Comparison of ENCODE assay signal across 17 mouse cellular contexts in genomic region chr7:98968741-98969395, GRCm38 (mm10).
DNase-seq lines count a peak whose midpoint lies in the region; ATAC-seq and TF ChIP-seq lines count a peak whose summit lies in the region.
"Had no signal": no experiment of that assay in that cellular context is flagged by ENCODE, and none has a peak within 500 bp of the region (broad histone marks: within the 10 kb centered on the region; RNA-seq: fewer than 3 reads in every experiment).

No protein-coding gene starts in this region.

- H3K4me3 ChIP-seq in embryonic facial prominence, embryonic 12.5 days: no peak overlapping the region
- no peak overlapping the region for H3K4me3 ChIP-seq in embryonic facial prominence, embryonic 10.5 days
- H3K4me3 ChIP-seq in ES-Bruce4 (ENCODE audit: low read depth, low read length): no peak overlapping the region
- H3K4me3 ChIP-seq in embryonic fibroblast, embryonic 13.5 days (ENCODE audit: insufficient read depth, low read length): no peak overlapping the region
- no peak overlapping the region for H3K4me3 ChIP-seq in thymus, adult 2 months (ENCODE audit: control insufficient read depth, insufficient read depth, low read length)
- no peak overlapping the region for H3K4me3 ChIP-seq in liver, embryonic 12.5 days
- no peak overlapping the region for H3K4me3 ChIP-seq in forebrain, embryonic 13.5 days
- H3K4me3 ChIP-seq: liver, embryonic 15.5 days; megakaryocyte, embryonic 14.5 days; neural tube, embryonic 12.5 days had no signal

- DNase-seq in embryonic facial prominence, embryonic 10.5 days (ENCODE audit: low spot score): no peak
- peak; percentile 66 for DNase-seq in cerebellum, adult 11-12 months
- DNase-seq in thymus, adult 2 months: no peak
- DNase-seq: B cell, adult 2 months; heart, adult 18-20 months; lung, postnatal 14 days; spleen, adult 18-20 months; thymus, postnatal 14 days had no signal

- 0 out of 2 replicates have a peak, but pooled peaks cover 3% of the 10 kb centered on the region for H3K9me3 ChIP-seq in embryonic facial prominence, embryonic 12.5 days
- no peaks in the 10 kb centered on the region for H3K9me3 ChIP-seq in embryonic facial prominence, embryonic 10.5 days
- no peaks in the 10 kb centered on the region for H3K9me3 ChIP-seq in ES-Bruce4 (replicated peaks; ENCODE audit: control insufficient read depth, insufficient read depth, low read length, poor library complexity, severe bottlenecking)
- H3K9me3 ChIP-seq in liver, embryonic 12.5 days (replicated peaks): no peaks in the 10 kb centered on the region
- peaks cover 6% of the 10 kb centered on the region; the same call in 1 of the 2 replicates for H3K9me3 ChIP-seq in forebrain, embryonic 13.5 days (replicated peaks)
- H3K9me3 ChIP-seq: heart, embryonic 15.5 days; liver, embryonic 15.5 days; neural tube, embryonic 12.5 days had no signal

- peaks cover 22% of the 10 kb centered on the region for H3K4me1 ChIP-seq in embryonic facial prominence, embryonic 12.5 days
- peaks cover 31% of the 10 kb centered on the region for H3K4me1 ChIP-seq in embryonic facial prominence, embryonic 10.5 days
- no peaks in the 10 kb centered on the region for H3K4me1 ChIP-seq in ES-Bruce4 (ENCODE audit: control insufficient read depth, insufficient read depth, low read length)
- peaks cover 18% of the 10 kb centered on the region for H3K4me1 ChIP-seq in embryonic fibroblast, embryonic 13.5 days (ENCODE audit: control insufficient read depth, insufficient read depth, low read length)
- peaks cover 2% of the 10 kb centered on the region; the same call in 1 of the 2 replicates for H3K4me1 ChIP-seq in thymus, adult 2 months (replicated peaks; ENCODE audit: control insufficient read depth, insufficient read depth, low read length)
- no peaks in the 10 kb centered on the region for H3K4me1 ChIP-seq in liver, embryonic 12.5 days
- peaks cover 9% of the 10 kb centered on the region for H3K4me1 ChIP-seq in forebrain, embryonic 13.5 days
- H3K4me1 ChIP-seq: liver, embryonic 15.5 days had no signal

- no peak overlapping the region for H3K9ac ChIP-seq in embryonic facial prominence, embryonic 12.5 days
- H3K9ac ChIP-seq in ES-Bruce4 (ENCODE audit: low read depth, poor library complexity, severe bottlenecking): no peak overlapping the region
- H3K9ac ChIP-seq in liver, embryonic 12.5 days: no peak overlapping the region
- no peak overlapping the region for H3K9ac ChIP-seq in forebrain, embryonic 13.5 days
- H3K9ac ChIP-seq: liver, embryonic 15.5 days had no signal

- TF ChIP-seq CTCF in ES-Bruce4 (IDR thresholded peaks at IDR 0.05; ENCODE audit: low read depth, low read length): no peak
- TF ChIP-seq CTCF in embryonic fibroblast, embryonic 13.5 days (IDR thresholded peaks at IDR 0.05; ENCODE audit: borderline replicate concordance, insufficient read depth, low read length): no peak
- no peak for TF ChIP-seq CTCF in thymus, adult 2 months (IDR thresholded peaks at IDR 0.05; ENCODE audit: borderline replicate concordance, control insufficient read depth, extremely low read depth, insufficient read depth, low read length, poor library complexity)

- WGBS in embryonic facial prominence, embryonic 12.5 days: 71% methylated on average over 8 of the region's 8 CpGs
- 72% methylated on average over 8 of the region's 8 CpGs for WGBS in embryonic facial prominence, embryonic 10.5 days
- 95% methylated on average over 8 of the region's 8 CpGs for WGBS in thymus, adult 2 months
- WGBS in liver, embryonic 12.5 days (ENCODE audit: insufficient replicate concordance): 83% methylated on average over 8 of the region's 8 CpGs
- 57% methylated on average over 8 of the region's 8 CpGs for WGBS in forebrain, embryonic 13.5 days

- no peak for TF ChIP-seq POLR2A in ES-Bruce4 (IDR thresholded peaks at IDR 0.05; ENCODE audit: insufficient read depth, low read length)
- no peak for TF ChIP-seq POLR2A in embryonic fibroblast, embryonic 13.5 days (IDR thresholded peaks at IDR 0.05; ENCODE audit: low read depth, low read length)
- no peak for TF ChIP-seq POLR2A in thymus, adult 2 months (IDR thresholded peaks at IDR 0.05; ENCODE audit: control insufficient read depth, extremely low read depth, insufficient read depth, low read length, poor library complexity)

- H3K27me3 ChIP-seq in embryonic facial prominence, embryonic 12.5 days: no peaks in the 10 kb centered on the region; the same call in 1 of the 2 replicates
- peaks cover 17% of the 10 kb centered on the region for H3K27me3 ChIP-seq in embryonic facial prominence, embryonic 10.5 days (replicated peaks; ENCODE audit: low read depth, poor library complexity, severe bottlenecking)
- H3K27me3 ChIP-seq in ES-Bruce4 (ENCODE audit: control insufficient read depth, insufficient read depth, low read length, poor library complexity, severe bottlenecking): no peaks in the 10 kb centered on the region
- no peaks in the 10 kb centered on the region for H3K27me3 ChIP-seq in thymus, adult 2 months (ENCODE audit: control insufficient read depth, insufficient read depth, low read length)
- no peaks in the 10 kb centered on the region for H3K27me3 ChIP-seq in liver, embryonic 12.5 days (replicated peaks)
- no peaks in the 10 kb centered on the region for H3K27me3 ChIP-seq in forebrain, embryonic 13.5 days
- H3K27me3 ChIP-seq: heart, embryonic 15.5 days; liver, embryonic 15.5 days; megakaryocyte, embryonic 14.5 days; neural tube, embryonic 12.5 days had no signal

- no peak for ATAC-seq in embryonic facial prominence, embryonic 12.5 days (ENCODE audit: insufficient number of reproducible peaks, insufficient read depth, low FRiP score, low TSS enrichment)
- ATAC-seq in liver, embryonic 12.5 days: no peak
- ATAC-seq in forebrain, embryonic 13.5 days: no peak

- no peak for TF ChIP-seq EP300 in ES-Bruce4 (IDR thresholded peaks at IDR 0.05; ENCODE audit: insufficient read depth, low read depth, low read length)

- H3K27ac ChIP-seq in embryonic facial prominence, embryonic 12.5 days: 0 out of 2 replicates have a peak overlapping the region, but pooled peaks have one; percentile 9
- no peak overlapping the region for H3K27ac ChIP-seq in embryonic facial prominence, embryonic 10.5 days (replicated peaks)
- peak overlapping the region; percentile 52; the same call in 1 of the 2 replicates for H3K27ac ChIP-seq in ES-Bruce4 (ENCODE audit: insufficient read depth, low read length)
- H3K27ac ChIP-seq in embryonic fibroblast, embryonic 13.5 days (ENCODE audit: insufficient read depth, low read length): peak overlapping the region; percentile 37; the same call in 1 of the 2 replicates
- no peak overlapping the region for H3K27ac ChIP-seq in thymus, adult 2 months (ENCODE audit: control insufficient read depth, insufficient read depth, low read length)
- no peak overlapping the region for H3K27ac ChIP-seq in liver, embryonic 12.5 days
- H3K27ac ChIP-seq in forebrain, embryonic 13.5 days: no peak overlapping the region
- H3K27ac ChIP-seq: heart, embryonic 15.5 days; liver, embryonic 15.5 days; neural tube, embryonic 12.5 days had no signal

- no peak overlapping the region for H3K4me2 ChIP-seq in embryonic facial prominence, embryonic 12.5 days (replicated peaks)
- no peak overlapping the region for H3K4me2 ChIP-seq in liver, embryonic 12.5 days
- no peak overlapping the region for H3K4me2 ChIP-seq in forebrain, embryonic 13.5 days
- H3K4me2 ChIP-seq: liver, embryonic 15.5 days had no signal

- no peaks in the 10 kb centered on the region for H3K36me3 ChIP-seq in embryonic facial prominence, embryonic 12.5 days
- 0 out of 2 replicates have a peak, but pooled peaks cover 5% of the 10 kb centered on the region for H3K36me3 ChIP-seq in embryonic facial prominence, embryonic 10.5 days (replicated peaks)
- no peaks in the 10 kb centered on the region for H3K36me3 ChIP-seq in ES-Bruce4 (ENCODE audit: control insufficient read depth, insufficient read depth, low read length, poor library complexity, severe bottlenecking)
- H3K36me3 ChIP-seq in thymus, adult 2 months (ENCODE audit: control insufficient read depth, insufficient read depth, low read length): no peaks in the 10 kb centered on the region
- H3K36me3 ChIP-seq in liver, embryonic 12.5 days: 0 out of 2 replicates have a peak, but pooled peaks cover 2% of the 10 kb centered on the region
- 0 out of 2 replicates have a peak, but pooled peaks cover 5% of the 10 kb centered on the region for H3K36me3 ChIP-seq in forebrain, embryonic 13.5 days (ENCODE audit: poor library complexity, severe bottlenecking)
- H3K36me3 ChIP-seq: heart, embryonic 15.5 days; liver, embryonic 15.5 days; neural tube, embryonic 12.5 days had no signal

Comparison
In these comparisons a context has a peak if more than half of its experiments do, and no peak if none do; other contexts are left out.
1. H3K27ac ChIP-seq: peak in embryonic facial prominence, embryonic 12.5 days (single experiment), ES-Bruce4 (single experiment) and embryonic fibroblast, embryonic 13.5 days (single experiment); none in embryonic facial prominence, embryonic 10.5 days (single experiment), thymus, adult 2 months (single experiment), liver, embryonic 12.5 days (single experiment) and forebrain, embryonic 13.5 days (single experiment).